Mouse (Mus musculus) megakaryocyte, embryonic 14.5 days (primary cell): ENCODE results near the gene Zfand3.

Experiments used
- FLI1 ChIP-seq: IDR thresholded peaks from 2 replicates; pipeline ENCODE4 v1.6.1; 2012; ENCODE audit warnings: low read length, inconsistent platforms, mixed read lengths
- GATA1 ChIP-seq: IDR thresholded peaks from 3 replicates; pipeline ENCODE4 v1.6.1; 2012; ENCODE audit warnings: mixed read lengths, low read length, inconsistent platforms, borderline replicate concordance

GRCm38 (mm10) chr17:30035216-30036005, 30.9 kb downstream of the Zfand3 start:
- TF ChIP-seq GATA1 (no peak), FLI1 (no peak)
